Mouse (Mus musculus) stomach, embryonic 15.5 days (tissue): Measurements from ENCODE around the gene Zswim8. TPM values are rescaled to one million over a fixed set of nuclear protein-coding genes. Genes with fewer than 3 reads are reported as not detected.

Experiments
- ATAC-seq: fragments of 200-750 bp; cut with Nextera tagmentation; 2 replicates; pipeline ENCODE4 v1.8.0; 2017; ENCODE audit warnings: low read depth, moderate number of reproducible peaks, moderate TSS enrichment; ENCODE audit not compliant: insufficient read depth, low FRiP score
- H3K27ac ChIP-seq: fragments of 300-500 bp; sonication (generic); 2 replicates; pipeline ENCODE4 v1.5.1; 2015; ENCODE audit warnings: mild to moderate bottlenecking, inconsistent platforms
- H3K27me3 ChIP-seq: fragments of 300-500 bp; sonication (generic); replicated peaks from 2 replicates; pipeline ENCODE4 v1.6.1; 2015; ENCODE audit warnings: inconsistent platforms
- H3K36me3 ChIP-seq: fragments of 300-500 bp; sonication (generic); 2 replicates; pipeline ENCODE4 v1.6.1; 2015; ENCODE audit warnings: inconsistent platforms
- H3K4me1 ChIP-seq: fragments of 300-500 bp; sonication (generic); 2 replicates; pipeline ENCODE4 v1.6.1; 2015; ENCODE audit warnings: inconsistent platforms
- H3K4me2 ChIP-seq: fragments of 300-500 bp; sonication (generic); 2 replicates; pipeline ENCODE4 v1.6.1; 2015; ENCODE audit warnings: mild to moderate bottlenecking, inconsistent platforms
- H3K4me3 ChIP-seq: fragments of 300-500 bp; sonication (generic); replicated peaks from 2 replicates; pipeline ENCODE4 v1.5.1; 2015; ENCODE audit warnings: inconsistent platforms
- H3K9ac ChIP-seq: fragments of 300-500 bp; sonication (generic); 2 replicates; pipeline ENCODE4 v1.6.1; 2015; ENCODE audit warnings: inconsistent platforms
- H3K9me3 ChIP-seq: fragments of 300-500 bp; sonication (generic); 2 replicates; pipeline ENCODE4 v1.6.1; 2016; ENCODE audit warnings: inconsistent platforms
- WGBS: fragments of 180-500 bp; shearing (Covaris S2); methylation state at CpG from one replicate; pipeline ENCODE4 v1.1.7; 2015; 5-methylcytosine and 5-hydroxymethylcytosine counted together
- microRNA-seq: library from miRNA; unstranded; fragments of <30 nt; microRNA quantifications from one replicate; pipeline ENCODE4, GENCODE M21; 2016
- polyA plus RNA-seq: library from polyadenylated mRNA; unstranded; fragments of >200 nt; fragmentation: Nextera tagmentation; extraction: Ambion mirVana; gene quantifications from 2 replicates; pipeline ENCODE4 v1.2.1, GENCODE M21; 2015

Gene Zswim8
- polyA plus RNA-seq, 1 experiment from 2014 or later, result 27.3 TPM

DNA sequence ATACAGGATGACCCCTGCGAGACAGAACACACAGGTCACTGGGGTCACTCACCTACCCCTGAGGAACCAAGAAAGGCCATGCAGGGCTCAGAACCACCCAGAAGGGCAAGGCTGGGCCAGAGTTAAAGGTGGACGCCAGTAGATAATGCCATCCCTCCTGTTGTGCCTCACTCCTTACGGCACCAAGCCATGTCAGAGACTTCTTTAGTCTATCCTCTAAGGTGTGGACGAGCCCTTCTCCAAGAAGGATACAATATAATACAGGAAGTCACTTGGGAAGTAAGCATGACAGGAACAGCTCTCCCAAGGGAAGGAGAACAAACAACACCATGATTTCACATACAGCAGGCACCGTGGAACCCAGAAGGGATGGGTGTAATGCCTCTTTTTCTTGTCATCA, 57.6 kb downstream of the Zswim8 start:
- no peak for ATAC-seq
- Histone ChIP-seq H3K4me2 (no peak overlapping the region), H3K9ac (no peak overlapping the region), H3K27ac (peak overlapping the region; percentile 50; the same call in 1 of the 2 replicates), H3K4me3 (no peak overlapping the region), H3K27me3 (no peaks in the 10 kb centered on the region), H3K36me3 (peaks cover 43% of the 10 kb centered on the region), H3K9me3 (no peaks in the 10 kb centered on the region), H3K4me1 (peaks cover 4% of the 10 kb centered on the region; the same call in 1 of the 2 replicates)
- 83% methylated on average over 5 of the region's 5 CpGs for WGBS

DNA sequence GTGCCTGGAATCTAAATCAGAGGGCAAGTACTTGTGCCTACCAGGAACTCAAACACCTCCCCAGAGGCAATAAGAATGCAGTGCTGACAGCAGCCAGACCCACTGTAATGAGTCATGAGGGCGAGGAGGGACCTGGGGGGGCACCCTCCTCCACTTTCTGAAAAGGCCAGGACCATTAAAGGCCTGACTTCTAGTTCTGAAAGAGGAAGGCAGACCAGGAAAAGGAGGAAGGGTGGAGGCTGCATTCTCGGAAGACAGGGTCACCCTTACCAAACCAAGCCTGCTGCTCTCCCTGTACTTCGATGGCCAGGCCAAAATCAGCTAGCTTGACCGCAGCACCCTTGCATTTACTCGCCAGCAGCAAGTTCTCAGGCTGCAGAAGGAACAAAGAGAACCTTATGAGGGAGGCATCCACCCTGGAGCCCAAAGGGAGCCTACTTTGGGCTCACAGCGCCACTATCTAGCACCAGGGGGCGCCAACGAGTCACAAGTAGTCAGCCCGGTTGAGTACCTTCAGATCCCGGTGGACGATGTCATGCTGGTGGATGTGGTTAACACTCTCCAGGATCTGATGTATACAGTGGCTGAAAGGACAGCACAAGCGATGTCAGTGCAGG, 58.4 kb downstream of the Zswim8 start:
- H3K4me1 ChIP-seq, result peaks cover 4% of the 10 kb centered on the region; the same call in 1 of the 2 replicates
- peak overlapping the region; percentile 76 for H3K27ac ChIP-seq
- peak; percentile 65; the same call in 1 of the 2 replicates for ATAC-seq
- H3K4me2 ChIP-seq, result no peak overlapping the region
- H3K9me3 ChIP-seq, result no peaks in the 10 kb centered on the region
- H3K4me3 ChIP-seq, result no peak overlapping the region
- peaks cover 39% of the 10 kb centered on the region for H3K36me3 ChIP-seq
- WGBS, result 30% methylated on average over 12 of the region's 12 CpGs
- H3K9ac ChIP-seq, result no peak overlapping the region
- H3K27me3 ChIP-seq, result no peaks in the 10 kb centered on the region

DNA sequence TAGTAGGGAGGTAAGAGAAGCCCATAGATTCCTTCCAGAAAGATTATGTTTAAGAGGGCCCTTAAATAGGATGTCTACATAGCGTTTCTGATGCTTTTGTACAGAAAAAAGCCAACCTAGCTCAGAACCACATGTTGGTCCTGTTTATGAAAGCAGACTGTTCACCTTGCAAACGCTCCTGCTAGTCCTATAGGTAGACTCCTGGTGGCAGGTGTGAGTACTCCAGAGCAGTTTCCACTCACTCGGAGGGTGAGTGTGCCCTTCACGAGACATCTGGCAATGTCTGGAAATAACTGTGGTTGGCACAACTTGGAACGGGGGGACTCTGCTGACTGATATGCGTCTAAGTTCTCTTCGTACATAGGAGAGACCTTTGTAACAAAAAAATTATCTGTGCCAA, 60.6 kb downstream of the Zswim8 start:
- H3K4me2 ChIP-seq, result no peak overlapping the region
- no peaks in the 10 kb centered on the region for H3K9me3 ChIP-seq
- H3K4me1 ChIP-seq, result peaks cover 4% of the 10 kb centered on the region; the same call in 1 of the 2 replicates
- no peak for ATAC-seq
- H3K9ac ChIP-seq, result no peak overlapping the region
- H3K4me3 ChIP-seq, result no peak overlapping the region
- peak overlapping the region; percentile 63; the same call in 1 of the 2 replicates for H3K27ac ChIP-seq
- H3K27me3 ChIP-seq, result no peaks in the 10 kb centered on the region
- peaks cover 29% of the 10 kb centered on the region for H3K36me3 ChIP-seq
- 83% methylated on average over 7 of the region's 7 CpGs for WGBS

DNA sequence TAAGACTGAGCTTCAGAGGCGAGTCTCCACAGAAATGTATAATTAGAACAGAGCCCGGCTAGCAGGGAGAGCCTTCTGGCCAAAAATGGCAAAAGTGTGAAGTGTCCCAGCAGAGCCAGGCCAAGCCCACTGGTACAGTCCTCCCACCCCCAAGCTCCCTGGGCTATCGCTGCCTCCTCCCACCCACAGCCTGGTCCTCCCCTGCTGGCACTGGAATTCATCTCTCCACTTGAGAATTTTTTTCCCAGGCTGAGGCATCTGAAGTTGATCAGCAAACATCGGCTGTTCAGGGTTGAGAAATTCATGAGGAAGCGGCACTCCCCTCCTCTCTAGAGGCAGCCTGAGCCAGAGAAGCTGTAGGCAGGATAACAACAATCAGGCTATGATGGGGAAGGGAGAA, 61.2 kb downstream of the Zswim8 start:
- no peaks in the 10 kb centered on the region for H3K9me3 ChIP-seq
- ATAC-seq, result no peak
- H3K27ac ChIP-seq, result peak overlapping the region; percentile 63; the same call in 1 of the 2 replicates
- H3K4me1 ChIP-seq, result peaks cover 7% of the 10 kb centered on the region; the same call in 1 of the 2 replicates
- 65% methylated on average over 5 of the region's 5 CpGs for whole genome bisulfite sequencing
- no peak overlapping the region for H3K9ac ChIP-seq
- H3K36me3 ChIP-seq, result peaks cover 25% of the 10 kb centered on the region
- H3K4me2 ChIP-seq, result no peak overlapping the region
- H3K27me3 ChIP-seq, result no peaks in the 10 kb centered on the region
- H3K4me3 ChIP-seq, result no peak overlapping the region

DNA sequence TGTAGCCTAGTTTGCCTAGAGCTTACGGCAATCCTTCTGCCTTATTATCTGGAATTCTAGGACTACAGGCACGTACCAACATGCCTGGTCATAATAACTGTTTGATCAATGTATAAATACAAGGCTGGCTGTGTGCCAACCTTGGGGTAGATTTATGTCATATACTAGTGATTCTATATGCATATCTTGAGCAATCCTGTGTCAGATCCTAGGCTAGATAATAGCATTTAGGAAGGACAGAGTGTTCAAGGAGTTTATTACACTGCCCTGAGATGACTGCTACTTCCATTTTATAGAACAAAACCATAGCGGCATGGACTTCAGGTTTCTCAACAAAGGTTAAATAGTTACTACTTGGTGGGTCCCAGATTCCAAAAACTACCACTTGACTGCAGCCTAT, 64.6 kb downstream of the Zswim8 start:
- WGBS, result 60% methylated on average over 3 of the region's 3 CpGs

DNA sequence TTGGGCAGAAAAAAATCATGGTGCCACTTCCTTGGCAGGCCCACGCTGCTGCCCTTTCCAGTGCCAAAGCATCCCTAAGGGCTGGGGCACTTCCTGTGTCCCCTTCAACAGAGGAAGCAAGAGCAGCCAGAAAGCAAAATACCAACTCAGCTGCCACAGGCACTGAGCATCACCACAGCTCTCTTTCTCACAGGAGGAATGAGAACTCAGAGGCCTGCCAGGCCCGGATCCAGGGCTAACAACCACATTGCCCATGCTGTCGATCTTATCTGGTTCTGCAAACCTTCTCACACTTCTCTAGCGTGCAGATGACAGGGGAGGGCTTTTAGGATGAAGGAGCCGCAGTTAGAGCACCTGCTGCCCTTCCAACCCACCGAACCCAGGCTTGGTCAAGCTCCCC, 65.5 kb downstream of the Zswim8 start:
- no peak overlapping the region for H3K4me3 ChIP-seq
- no peak for ATAC-seq
- peaks cover 7% of the 10 kb centered on the region; the same call in 1 of the 2 replicates for H3K4me1 ChIP-seq
- peaks cover 13% of the 10 kb centered on the region for H3K36me3 ChIP-seq
- no peak overlapping the region for H3K4me2 ChIP-seq
- H3K9me3 ChIP-seq, result no peaks in the 10 kb centered on the region
- 65% methylated on average over 6 of the region's 6 CpGs for WGBS
- H3K27ac ChIP-seq, result no peak overlapping the region
- H3K9ac ChIP-seq, result no peak overlapping the region
- no peaks in the 10 kb centered on the region for H3K27me3 ChIP-seq

More for the DNA sequence above, 64.6 kb downstream of the Zswim8 start:
- no peak for ATAC-seq
- no peak overlapping the region for H3K4me2 ChIP-seq
- no peaks in the 10 kb centered on the region for H3K27me3 ChIP-seq
- no peak overlapping the region for H3K9ac ChIP-seq
- H3K4me3 ChIP-seq, result no peak overlapping the region
- H3K9me3 ChIP-seq, result no peaks in the 10 kb centered on the region
- H3K36me3 ChIP-seq, result peaks cover 9% of the 10 kb centered on the region; the same call in 1 of the 2 replicates
- no peak overlapping the region for H3K27ac ChIP-seq
- H3K4me1 ChIP-seq, result peaks cover 7% of the 10 kb centered on the region; the same call in 1 of the 2 replicates

Small RNA genes lying within 50 kb of the gene (microRNA-seq; reads per million reads assigned to microRNA genes)
- 0.97 reads per million for gene Mir6946

Other genes starting within 250 kb of the Zswim8 start
- 58.4 and 59.9 TPM in 2 replicates for gene Anxa7, start 227.4 kb upstream of the Zswim8 start, polyA plus RNA-seq
- 0.64 and 0.92 TPM in 2 replicates for gene Mss51, start 210.7 kb upstream of the Zswim8 start, polyA plus RNA-seq
- 39.9 and 42.4 TPM in 2 replicates for gene Ppp3cb, start 161.0 kb upstream of the Zswim8 start, polyA plus RNA-seq
- 5.5 and 6.3 TPM in 2 replicates for gene Usp54, start 66.5 kb upstream of the Zswim8 start, polyA plus RNA-seq
- gene Myoz1, start 51.0 kb upstream of the Zswim8 start, polyA plus RNA-seq, result 0.23 and 0.77 TPM in 2 replicates
- gene Synpo2l, start 39.2 kb upstream of the Zswim8 start, polyA plus RNA-seq, result 0.45 and 0.88 TPM in 2 replicates
- 81.1 and 90.2 TPM in 2 replicates for gene Sec24c, start 33.2 kb upstream of the Zswim8 start, polyA plus RNA-seq
- 27.1 and 28.5 TPM in 2 replicates for gene Fut11, start 12.6 kb upstream of the Zswim8 start, polyA plus RNA-seq
- 192 and 202 TPM in 2 replicates for gene Chchd1, start 4.5 kb upstream of the Zswim8 start, polyA plus RNA-seq
- 22.3 and 25.5 TPM in 2 replicates for gene Ndst2, start 27.0 kb downstream of the Zswim8 start, polyA plus RNA-seq
- 40.4 and 49.1 TPM in 2 replicates for gene Camk2g, start 86.5 kb downstream of the Zswim8 start, polyA plus RNA-seq
- 1.3 and 1.9 TPM in 2 replicates for gene Plau, start 129.1 kb downstream of the Zswim8 start, polyA plus RNA-seq
- gene Vcl, start 221.8 kb downstream of the Zswim8 start, polyA plus RNA-seq, result 74.4 and 83.2 TPM in 2 replicates